Mouse (Mus musculus): Measurements from ENCODE around the gene Sox5.

Gene Sox5

DNA sequence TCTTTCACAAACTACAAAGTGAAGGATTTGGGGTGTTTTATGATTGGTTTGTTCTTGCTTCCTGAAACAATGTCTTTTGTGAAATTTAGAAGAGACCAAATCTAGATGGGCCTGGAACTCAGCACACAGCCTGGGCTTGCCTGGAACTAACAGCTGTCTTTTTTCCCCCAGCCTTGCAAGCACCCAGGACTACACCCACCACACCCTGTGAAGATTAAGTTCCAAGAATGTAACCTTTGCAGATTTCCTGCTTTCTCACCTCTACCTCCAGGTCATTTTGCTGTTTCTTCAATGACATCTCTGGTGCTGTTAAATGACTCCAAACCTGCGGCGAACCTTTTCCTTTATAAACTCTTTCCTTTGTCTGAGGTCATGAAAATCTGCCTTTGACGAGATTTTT is 455.0 kb downstream of the Sox5 start:
- DNase-seq (ENCODE audit: low spot score), result no peak

DNA sequence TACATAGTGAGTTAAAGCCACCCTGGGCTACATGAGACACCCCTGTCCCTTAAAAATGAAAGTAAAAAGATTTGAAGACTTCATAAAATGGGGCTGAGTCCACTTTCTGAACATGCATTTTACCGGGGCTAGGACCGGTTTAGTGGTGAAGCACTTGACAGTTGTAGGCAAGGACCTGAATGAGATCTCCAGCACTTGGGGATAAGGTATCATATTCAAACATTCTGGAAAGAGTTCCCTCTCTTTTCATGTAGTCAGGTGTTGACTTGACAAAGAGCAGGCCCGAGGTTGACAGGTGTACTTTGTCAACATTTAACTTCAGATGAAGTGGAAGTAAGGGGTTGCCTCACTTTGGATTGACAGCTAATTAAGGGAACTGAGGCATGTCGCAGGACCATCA is 458.4 kb downstream of the Sox5 start:
- DNase-seq (ENCODE audit: low spot score), result no peak

DNA sequence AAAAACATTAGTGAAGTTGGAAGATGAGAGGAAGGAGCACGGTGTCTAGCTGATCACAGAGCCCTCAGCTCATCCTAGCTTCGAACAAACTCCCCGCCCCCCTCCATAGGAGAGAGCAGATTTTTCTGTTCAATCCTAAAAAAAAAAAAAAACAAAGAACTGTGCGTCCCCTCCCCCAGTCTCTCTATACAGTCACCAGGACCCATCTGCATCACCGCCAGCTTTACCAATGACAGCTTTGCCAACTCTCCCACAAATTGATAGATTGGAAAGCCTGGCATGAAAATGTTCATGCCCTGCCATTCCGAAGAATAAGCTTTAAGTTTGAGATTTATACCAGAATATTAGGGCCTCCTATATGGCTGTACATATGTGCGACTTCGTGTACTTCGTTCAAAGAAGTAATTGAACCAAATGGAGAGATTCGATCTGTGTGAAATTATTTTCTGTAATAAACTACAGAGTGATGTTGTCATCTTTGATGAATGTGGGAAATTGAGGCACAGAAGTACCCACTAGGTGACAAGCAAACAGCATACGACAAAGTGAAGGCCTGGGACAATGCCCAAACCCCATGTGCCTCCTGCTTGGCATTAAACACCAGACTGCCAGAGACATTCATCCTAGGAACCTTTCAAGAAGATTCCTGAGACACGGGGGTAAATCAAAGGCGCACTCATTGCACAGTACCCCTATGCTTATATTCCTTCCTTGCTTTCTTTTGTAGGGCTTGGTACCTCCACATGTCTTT is 459.3 kb downstream of the Sox5 start:
- DNase-seq (ENCODE audit: low spot score), result no peak

DNA sequence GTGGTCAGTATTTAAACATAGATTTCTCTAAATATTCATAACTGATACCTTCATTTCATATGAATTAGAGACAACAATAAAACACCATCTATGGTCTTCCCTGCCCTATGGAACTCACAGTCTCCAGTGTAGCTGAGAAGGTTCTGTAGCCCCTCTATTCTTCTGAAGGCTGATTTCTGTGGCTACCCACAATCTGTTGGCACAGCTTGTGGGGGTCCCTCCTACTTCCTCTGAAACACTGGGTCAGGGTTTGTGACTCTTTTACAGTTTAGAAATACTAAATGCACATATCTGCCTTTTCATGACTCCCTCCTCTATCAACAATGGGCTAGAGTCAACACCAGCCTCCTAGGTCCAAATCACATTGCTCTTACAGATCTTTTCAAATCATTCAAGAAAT is 461.4 kb downstream of the Sox5 start:
- no peak for DNase-seq (ENCODE audit: low spot score)

DNA sequence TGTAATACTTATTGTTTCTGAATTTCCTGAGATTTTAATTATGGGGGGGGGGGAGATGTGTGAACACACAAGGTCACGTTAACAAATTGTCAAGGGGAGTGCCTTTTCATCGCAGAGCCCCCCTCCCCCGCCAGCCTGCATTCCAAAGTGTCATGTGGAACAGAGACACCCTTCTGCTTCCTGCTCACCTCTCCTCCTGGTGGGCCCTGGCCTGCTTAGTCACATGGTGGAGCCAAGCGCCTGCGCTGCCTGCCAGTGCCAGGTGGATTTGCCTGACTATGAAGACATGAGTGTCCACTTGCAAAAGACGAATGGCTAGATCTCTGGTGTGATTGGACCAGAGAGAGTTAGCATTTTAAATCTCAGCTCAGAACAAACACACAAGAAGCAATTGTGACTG is 462.1 kb downstream of the Sox5 start:
- DNase-seq (ENCODE audit: low spot score), result no peak

DNA sequence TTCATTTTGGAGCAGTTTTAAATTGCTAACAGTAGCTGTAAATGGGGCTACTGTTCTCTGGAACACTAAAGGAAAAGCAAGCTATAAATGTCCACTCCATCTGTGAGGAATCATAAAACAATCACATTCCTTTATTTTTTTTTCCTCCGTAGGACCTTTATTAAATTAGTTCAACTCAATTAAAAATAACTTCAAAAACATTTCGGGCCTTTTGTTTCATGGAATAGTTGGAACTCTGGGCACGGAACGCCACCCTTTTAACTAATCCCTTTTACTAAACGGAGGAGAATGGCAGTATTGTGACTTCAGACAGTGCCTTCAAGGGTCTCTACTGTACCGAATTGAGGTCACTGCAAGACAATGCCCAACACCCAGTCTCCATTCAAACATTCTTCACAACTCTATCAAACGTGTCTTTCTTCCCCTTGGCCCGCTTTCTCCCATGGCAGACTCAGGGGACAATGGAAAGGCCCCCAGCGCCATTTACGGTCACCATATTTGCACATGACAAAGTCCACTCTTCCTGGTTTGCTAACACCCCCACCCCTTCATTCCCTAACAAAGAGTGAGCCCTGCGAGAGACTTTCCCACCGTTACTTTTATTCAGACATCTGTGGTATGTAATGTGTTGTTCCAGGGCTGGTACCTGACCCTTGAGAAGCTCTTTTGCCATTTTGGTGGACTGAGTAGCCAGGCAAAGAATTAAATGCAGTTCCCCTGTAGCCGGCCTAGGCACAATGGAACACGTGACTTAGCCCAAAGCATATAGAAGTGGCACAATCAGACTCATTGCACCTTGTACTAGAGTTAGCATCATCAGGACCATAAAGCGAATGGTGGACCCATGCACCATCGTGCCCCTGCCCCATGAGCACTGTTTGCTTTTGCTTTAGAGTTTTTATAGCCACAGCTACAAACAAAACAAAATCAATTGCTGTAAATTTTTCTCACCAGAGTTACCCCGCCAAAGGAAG is 468.7 kb downstream of the Sox5 start:
- no peak for DNase-seq (ENCODE audit: low spot score)

DNA sequence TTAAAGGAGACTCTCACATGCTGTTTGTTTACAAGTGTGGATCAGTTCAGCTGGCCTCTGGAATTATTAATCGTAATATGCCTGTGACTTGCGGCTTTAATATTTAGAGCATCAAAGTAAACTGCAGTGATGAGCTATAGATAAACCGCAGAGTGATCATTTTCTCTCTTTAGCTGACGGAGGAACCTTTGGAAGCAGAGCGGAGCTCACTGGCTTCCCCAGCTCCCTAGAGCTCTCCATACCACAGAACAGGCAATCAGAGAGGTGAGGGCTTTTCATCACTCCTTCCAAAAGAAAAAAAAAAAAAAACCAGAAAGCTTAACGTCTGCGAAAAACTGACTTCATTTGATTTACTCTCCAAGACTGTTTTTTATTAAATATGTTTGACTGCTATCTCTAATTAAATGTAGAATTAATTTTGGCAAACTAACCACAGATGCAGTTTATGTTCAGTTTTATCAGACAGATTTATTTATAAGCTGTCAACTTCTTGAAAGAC is 469.4 kb downstream of the Sox5 start:
- no peak for DNase-seq (ENCODE audit: low spot score)

DNA sequence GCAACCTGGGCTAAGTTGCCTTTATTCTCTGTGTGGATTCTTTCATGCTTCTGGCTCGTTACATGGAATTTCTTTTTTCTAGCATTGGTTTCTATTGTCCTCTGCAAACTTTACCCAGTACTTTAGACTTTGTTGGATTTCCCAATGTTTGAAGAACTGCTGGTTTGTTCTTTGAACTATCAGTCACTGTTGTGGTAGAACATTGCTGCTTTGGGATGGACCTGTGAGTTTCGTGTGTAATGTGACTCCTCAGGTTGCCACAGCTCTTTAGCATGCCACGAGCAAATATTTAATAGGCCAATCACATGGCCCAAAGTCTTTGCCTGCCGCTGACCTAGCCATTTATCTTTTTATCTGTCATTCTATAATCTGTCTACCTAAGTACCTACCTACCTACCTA is 470.0 kb downstream of the Sox5 start:
- DNase-seq (ENCODE audit: low spot score), result no peak

DNA sequence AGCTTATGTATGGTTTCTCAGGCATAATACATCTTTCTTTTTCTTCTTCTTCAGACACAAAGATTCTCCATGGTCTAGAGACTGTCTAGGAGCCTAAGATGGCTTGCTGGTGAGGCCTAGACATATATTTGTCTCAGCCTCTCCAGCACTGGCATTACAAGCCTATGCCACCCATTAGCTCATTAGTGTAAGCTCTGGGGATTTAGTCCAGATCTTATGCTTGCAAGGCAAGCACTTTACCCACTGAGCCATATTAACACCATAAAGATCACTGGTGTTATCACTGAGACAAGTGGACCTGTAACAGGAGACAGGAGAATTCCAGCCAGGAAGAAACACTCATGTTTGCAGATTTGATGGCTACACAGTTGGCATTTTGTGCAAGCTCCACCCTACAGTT is 472.6 kb downstream of the Sox5 start:
- no peak for DNase-seq (ENCODE audit: low spot score)

DNA sequence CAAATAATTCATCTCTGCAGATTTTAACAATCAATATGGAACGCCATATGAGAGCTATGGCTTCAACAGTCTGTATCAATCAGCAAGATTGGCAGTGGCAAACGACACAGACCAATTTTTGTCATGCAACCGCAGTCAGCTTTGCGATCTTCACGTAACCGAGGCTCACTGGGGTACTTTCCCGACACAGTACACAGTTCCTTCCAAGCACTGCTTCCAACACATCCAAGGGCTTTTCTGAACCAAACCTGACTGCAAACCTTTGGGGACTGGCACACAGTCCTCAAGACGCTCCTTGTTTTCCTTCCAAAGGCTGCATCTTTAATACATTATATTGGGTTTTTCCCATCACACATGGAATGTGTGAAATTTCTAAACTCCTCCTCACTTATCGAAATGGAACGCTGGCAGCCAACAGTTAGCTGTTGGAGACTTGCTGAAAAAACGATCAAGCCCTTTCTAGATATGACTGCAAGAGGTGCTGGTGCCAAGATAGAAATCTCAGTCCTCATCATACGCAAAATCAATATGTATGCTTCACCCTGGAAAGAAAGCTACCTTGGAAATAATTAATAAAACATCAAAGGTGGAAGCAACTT is 474.1 kb downstream of the Sox5 start:
- no peak for DNase-seq (ENCODE audit: low spot score)

DNA sequence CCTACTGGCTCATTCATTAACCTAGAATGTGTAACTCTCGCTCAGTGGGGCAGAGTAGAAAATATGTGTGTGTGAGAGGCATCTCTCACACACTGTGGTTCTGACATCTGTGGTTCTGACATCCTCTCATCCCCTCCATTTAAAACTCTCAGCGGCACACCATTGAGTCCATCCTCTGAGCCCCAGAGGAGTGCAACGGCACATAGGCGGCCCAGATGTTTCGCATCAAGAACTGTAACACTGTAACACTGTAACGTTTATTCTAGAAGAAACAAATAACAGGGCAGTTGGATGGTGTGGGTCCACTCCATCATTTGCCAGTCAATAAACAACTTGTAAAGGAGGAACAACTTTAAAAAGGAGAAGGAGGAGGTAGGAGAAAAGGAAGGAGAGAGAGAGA is 479.0 kb downstream of the Sox5 start:
- DNase-seq (ENCODE audit: low spot score), result no peak

DNA sequence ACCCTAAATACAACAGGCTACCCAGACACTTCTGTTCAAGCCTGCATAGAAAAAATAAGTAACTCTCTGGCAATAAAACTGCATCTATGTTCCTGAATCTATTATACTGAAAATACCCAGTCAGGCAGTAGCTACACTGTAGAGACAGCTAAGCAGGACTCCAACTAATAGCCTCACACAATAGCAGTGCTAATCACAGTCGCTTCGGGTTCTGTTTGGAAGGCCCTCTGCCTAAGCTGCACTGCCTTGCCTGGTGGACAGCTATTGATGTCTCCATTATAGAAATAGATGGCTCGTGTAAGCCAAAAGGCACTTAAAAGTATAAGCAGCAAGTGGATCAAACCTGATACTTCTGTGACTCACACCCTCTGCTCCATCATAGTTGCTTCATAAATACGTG is 480.7 kb downstream of the Sox5 start:
- DNase-seq (ENCODE audit: low spot score), result no peak

DNA sequence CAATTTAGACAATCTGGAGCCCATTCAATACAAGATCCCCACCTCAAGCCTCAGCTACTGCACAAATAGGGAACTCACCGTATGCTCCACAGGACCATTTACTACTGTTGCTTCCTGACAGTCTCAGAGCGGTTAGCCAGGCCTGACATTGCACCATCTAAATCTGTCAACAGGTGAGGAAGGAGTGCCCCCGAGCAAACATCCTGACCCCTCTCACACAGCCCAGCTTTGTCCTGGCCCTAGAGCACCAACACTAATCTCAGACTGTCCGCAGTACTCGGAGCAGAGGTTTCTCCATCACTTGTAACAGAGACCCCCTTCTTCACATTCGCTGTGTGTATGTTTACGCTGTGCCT is 482.3 kb downstream of the Sox5 start:
- no peak for DNase-seq (ENCODE audit: low spot score)

DNA sequence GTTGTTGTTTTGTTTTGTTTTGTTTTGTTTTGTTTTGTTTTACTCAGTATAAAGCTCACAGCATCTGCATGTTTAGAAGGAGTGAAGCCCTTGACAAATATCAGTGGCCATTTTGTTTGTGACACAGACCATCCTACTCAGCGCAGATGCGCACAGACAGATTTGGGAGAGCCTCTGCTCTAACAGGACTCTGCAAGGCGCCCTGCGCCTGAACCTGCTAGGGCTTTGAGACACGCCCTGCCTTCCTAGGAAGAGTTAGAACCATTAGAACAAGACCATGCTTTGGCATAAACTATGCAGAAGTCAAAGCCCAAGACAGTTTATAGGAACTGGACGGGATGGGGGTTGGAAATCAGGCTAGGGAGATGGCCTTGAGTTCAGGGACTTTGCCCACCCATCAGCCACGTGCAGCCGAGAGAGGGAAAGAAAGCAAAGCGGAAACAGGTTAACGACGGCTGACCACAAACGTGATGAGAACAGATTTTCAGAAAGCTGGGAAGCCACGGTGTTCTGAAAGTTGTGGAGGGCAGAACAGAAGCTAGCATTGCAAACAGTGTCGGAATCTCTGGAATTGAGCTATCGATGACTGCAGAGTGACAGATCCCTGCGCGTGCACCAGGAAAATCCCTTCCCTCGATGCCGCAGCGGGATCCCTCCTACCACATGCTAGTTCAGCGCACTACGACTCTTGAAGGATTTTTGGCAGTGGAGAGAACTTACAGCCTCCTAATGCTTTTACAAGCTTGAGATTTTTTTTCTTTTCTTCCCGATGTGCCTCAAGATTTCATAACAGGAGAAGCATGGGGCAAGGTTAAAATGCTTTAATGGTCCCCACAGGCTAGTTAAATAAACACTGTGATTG is 482.9 kb downstream of the Sox5 start:
- DNase-seq (ENCODE audit: low spot score), result no peak

DNA sequence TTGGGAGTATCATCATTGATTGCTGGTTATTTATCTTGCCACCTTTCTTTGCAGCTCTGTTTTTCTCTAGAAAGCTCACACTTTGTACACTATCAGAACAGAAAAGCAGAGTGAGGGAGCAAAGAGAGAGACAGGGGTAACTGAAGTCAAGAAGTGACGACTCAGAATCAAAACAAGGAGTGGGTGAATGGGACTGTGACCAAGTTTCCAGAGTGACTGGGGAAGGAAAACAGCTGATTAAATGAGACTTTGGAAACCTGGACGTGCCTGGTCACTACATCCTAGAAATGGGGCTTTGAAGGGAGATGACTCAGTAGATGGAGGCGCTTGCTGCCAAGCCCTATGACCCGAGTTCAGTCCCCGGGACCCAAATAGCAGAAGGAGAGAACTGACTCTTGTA is 483.9 kb downstream of the Sox5 start:
- DNase-seq (ENCODE audit: low spot score), result peak; percentile 14

DNA sequence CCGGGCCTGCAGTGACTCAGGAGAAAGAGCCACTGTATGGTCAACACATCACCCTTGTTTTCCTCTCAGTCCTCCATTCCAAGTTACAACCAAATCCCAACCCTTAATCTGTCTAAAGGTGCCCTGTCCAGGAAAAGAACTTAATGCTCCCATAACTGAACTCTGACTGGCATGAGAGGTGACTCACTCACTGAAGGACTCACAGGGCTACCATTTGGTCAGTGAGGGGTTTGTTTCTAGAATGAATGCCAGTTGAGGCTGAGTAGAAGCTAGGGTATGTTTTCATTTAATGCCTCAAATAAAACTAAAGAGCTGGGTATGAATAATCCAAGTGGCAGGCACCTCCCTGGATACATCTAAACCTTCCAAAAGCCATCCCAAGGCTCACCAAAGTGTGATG is 484.6 kb downstream of the Sox5 start:
- DNase-seq (ENCODE audit: low spot score), result no peak

DNA sequence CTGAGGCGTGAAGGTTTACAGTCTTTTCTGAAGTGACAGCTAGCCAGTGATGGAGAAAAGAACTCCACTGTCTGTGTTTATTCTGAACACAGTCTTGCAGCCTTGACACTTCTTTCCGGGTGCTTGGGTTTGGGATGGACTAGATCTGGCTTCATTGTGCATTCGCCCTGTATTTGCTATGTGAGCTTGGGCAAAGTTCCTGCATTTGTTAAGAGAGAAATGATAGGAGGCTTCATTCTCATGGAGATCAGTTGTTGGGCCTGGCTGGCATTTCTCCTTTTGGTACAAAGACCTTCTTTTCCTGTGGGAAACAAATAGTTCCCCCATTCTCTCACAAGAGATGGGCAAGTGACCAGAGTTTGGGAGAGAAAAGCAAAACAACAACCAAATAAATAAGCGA is 490.3 kb downstream of the Sox5 start:
- no peak for DNase-seq (ENCODE audit: low spot score)

DNA sequence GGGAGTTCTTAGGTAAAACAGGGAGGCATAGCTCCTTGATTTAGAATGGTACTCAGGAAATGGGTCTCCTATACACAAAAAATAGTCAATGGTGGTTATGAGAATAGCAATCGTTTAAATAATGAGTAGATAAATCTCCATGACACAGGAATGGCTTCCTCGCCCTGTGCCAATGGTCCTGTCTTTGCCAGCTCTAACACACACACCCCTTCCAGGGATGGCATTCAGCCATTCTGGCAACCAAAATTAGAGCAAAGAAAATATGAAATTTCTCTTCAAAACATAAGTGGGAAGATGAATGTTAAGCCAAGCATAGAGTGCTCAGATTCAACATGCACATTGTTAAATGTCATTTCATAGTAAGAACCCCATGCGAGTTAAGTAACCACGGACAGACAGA is 495.7 kb downstream of the Sox5 start:
- peak; percentile 97 for DNase-seq (ENCODE audit: low spot score)

DNA sequence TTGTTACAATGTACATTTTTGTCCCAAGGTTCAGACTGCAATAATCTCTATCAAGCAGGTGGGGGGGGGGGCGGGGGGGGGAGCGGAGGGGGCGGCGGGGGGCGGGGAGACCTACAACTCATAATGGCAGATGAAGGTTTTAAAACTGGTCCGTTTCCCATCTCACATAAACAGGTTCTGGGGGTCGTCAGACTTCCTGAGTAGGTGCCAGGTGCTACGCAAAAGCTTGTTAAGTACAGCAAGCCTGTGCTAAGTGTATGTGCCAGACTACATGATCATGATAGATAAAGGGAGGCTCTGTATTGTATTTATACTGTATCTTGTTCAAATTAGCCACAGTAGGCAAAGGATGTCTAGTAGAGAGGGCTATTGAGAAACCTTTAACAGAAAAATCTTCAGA is 498.6 kb downstream of the Sox5 start:
- DNase-seq (ENCODE audit: low spot score), result no peak

DNA sequence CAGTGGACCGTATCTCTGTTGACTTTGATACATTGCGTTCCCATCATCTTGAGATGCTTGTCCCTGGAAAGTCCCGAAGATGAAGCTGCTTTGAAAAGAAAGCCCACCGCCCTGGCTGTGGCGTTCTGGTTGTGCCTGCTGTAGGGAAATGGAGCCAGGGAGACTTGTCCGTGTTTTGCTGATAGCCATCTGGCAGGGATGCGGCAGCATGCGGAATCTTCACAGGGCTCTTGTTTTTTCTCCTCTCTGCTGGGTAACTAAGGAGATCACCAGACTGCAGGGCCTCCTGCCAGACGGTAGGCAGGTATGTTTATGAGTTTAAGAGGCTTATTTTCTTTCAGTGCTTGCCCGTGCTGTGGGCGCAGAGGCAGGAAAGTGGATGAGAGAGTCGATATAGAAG is 499.0 kb downstream of the Sox5 start:
- no peak for DNase-seq (ENCODE audit: low spot score)

DNA sequence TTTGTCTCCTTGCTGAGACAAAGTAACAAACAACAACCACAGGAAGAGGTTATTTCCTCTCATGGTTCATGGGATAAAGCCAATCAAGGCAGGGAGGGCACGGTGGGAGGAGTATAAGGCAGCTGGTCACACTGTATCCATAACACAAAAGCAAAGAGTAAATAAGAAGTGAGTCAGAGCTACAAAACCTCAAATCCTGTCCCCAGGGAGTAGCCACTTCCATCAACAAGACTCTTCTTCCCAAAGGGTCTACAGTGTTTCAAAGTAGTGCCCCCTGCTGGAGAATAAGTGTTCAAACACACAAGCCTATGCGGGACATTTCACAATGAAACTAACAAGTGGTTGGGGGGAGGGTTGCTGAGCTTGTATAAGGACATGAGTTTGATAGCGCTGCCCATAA is 500.1 kb downstream of the Sox5 start:
- DNase-seq (ENCODE audit: low spot score), result peak; percentile 11

DNA sequence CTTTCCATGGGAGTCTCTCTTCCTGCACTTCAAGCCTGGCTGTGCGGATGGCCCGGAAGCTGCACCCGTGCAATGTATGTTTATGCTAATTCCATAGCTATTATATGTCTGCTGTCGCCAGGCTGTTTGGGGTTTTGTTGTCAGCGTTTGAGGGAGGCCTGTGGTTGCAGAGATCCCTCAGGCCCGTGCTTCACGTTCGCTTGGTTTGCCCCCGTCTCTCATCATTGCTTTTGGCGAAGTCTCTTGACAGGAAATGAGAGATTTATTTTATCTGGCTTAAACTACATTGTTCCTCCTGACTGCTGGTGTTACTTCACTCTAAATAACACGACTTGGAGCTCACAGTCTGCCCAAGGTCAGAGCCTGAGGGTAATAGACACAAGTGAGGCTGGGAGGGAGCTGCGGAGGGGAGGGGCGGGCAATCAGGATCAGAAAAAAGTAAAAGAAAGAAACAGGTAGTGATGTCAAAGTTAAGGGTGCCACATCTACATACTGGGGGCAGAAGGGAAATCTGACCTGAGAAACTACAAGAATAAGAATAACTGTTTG is 503.2 kb downstream of the Sox5 start:
- DNase-seq (ENCODE audit: low spot score), result no peak

Data from adipocyte (in vitro differentiated cells).